Mouse (Mus musculus): ENCODE measurements around the gene Cenpl. TPM values are rescaled to one million over a fixed set of nuclear protein-coding genes. Genes with fewer than 3 reads are reported as not detected.

The Cenpl gene
- polyA plus RNA-seq, 1 experiment, result 4.5 TPM

DNA sequence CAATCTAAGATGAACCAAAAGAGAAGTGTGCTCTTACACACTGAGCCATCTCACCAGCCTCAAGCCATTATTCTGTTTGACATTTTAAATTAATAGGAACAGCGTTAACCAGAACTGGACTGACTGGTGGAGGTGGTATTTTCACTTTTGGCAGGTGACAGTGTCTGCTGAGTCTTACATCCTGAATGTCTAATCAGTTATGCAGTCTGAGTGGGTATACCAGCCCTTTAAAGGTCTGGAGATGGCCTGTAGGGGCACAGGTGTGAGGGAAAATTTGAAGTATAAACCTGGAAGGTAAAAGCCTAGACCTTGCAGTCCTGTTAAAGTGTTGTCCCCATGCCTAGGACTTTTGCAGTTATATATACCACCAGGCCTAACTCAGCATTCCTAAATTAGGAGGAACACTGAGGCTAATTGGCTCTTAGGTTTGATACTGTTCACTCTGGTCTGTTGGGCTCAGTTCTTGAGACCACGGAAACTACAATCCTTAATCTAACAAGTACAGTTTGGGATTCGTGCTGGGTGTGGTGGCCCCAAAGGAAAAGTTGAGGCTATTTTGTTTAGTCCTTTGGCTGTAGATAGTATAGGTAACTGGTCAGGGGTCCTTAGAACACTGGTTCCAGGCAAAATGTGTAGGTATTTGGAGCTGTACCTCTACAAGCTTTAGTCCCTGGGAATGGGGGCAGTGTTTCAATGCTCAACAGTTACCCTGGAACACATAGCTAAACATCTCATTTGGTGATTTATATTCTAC, 31.4 kb upstream of the Cenpl start:
- H3K36me3 ChIP-seq (ENCODE audit: control insufficient read depth, insufficient read depth), result peaks cover 33% of the 10 kb centered on the region

DNA sequence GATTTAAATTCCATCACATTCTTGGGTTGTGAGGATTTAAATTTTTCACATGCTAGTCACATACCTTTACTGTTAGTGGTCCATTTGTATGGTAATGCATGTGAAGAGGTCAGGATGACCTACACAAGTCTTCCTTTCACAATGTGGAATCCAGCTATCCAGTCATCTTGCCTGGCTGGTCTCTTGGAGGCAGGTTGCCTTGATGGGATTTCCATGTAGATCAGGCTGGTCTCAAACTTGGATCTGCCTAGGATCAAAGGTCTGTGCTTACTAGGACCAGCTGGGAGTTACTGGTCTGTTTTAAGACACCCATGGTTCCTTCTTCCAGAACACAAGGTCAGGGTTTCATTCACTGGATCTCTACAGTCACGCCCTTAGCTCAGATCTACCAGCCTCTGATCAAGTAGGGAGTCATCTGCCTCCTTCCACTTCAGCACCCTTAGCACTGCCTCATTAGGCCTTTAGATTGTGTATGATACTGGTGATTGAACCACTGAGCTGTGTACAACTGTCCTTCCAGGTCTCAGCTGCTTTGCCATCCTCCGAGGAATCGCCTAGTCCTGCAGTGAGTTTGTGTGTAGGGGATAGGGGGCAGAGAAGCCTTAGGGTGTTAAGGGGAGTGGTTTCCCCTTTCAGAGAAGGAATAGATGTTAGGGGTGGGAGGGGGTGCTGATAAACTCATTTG, 30.6 kb upstream of the Cenpl start:
- no peak overlapping the region for H3ac ChIP-seq (ENCODE audit: control insufficient read depth, insufficient read length)
- peaks cover 22% of the 10 kb centered on the region for H3K79me2 ChIP-seq (ENCODE audit: control insufficient read depth, insufficient read depth)
- H3K4me3 ChIP-seq, result no peak overlapping the region
- H3K27me3 ChIP-seq (ENCODE audit: control insufficient read depth, insufficient read depth, insufficient read length), result no peaks in the 10 kb centered on the region
- peaks cover 33% of the 10 kb centered on the region for H3K36me3 ChIP-seq (ENCODE audit: control insufficient read depth, insufficient read depth)
- H3K4me2 ChIP-seq (ENCODE audit: low read depth), result no peak overlapping the region
- peak; percentile 78 for TF ChIP-seq POLR2AphosphoS2 (IDR thresholded peaks at IDR 0.05; ENCODE audit: insufficient read length, low read depth)
- TF ChIP-seq POLR2A (IDR thresholded peaks at IDR 0.05; ENCODE audit: insufficient read length, low read depth), result peak; percentile 37
- no peak for TF ChIP-seq TCF3 (IDR thresholded peaks at IDR 0.05; ENCODE audit: insufficient read length, low read depth)

More for the DNA sequence above, 31.4 kb upstream of the Cenpl start:
- no peak overlapping the region for H3K4me3 ChIP-seq
- TF ChIP-seq SRF (IDR thresholded peaks at IDR 0.05; ENCODE audit: control insufficient read depth, insufficient read length, low read depth), result no peak
- TF ChIP-seq TCF3 (IDR thresholded peaks at IDR 0.05; ENCODE audit: insufficient read length, low read depth), result no peak
- TF ChIP-seq E2F4 (IDR thresholded peaks at IDR 0.05; ENCODE audit: insufficient read depth), result no peak
- TF ChIP-seq USF1 (IDR thresholded peaks at IDR 0.05; ENCODE audit: low read depth), result no peak
- TF ChIP-seq MYOD1 (IDR thresholded peaks at IDR 0.05; ENCODE audit: control insufficient read depth in 1 of 3, insufficient read length in 2 of 3, low read depth in 2 of 3), result no peak
- TF ChIP-seq MYOG (IDR thresholded peaks at IDR 0.05; ENCODE audit: control insufficient read depth in 1 of 3, insufficient read depth in 1 of 3, insufficient read length in 2 of 3, low read depth in 2 of 3), result no peak
- H3K27me3 ChIP-seq (ENCODE audit: control insufficient read depth, insufficient read depth, insufficient read length), result no peaks in the 10 kb centered on the region
- no peak overlapping the region for H3ac ChIP-seq (ENCODE audit: control insufficient read depth, insufficient read length)
- no peak overlapping the region for H3K4me2 ChIP-seq (ENCODE audit: low read depth)
- H3K79me2 ChIP-seq (ENCODE audit: control insufficient read depth, insufficient read depth), result peaks cover 22% of the 10 kb centered on the region

DNA sequence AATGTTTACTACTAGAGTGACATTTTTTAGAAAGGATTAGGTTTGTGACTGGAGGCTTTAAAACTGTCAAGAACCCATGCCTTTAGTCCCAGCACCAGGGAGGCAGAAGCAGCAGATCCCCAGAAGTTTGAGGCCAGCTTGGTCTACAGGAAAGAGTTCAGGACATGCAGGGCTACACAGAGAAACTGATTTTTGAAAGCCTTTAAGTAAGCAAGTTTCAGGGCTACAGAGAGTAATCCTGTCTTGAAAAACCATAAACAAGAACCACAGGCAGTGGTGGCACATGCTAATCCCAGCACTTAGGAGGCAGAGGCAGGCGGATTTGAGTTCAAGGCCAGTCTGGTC, 30.1 kb upstream of the Cenpl start:
- Histone ChIP-seq H3K4me3 (no peak overlapping the region), H3K79me2 (ENCODE audit: control insufficient read depth, insufficient read depth) (peaks cover 18% of the 10 kb centered on the region), H3ac (ENCODE audit: control insufficient read depth, insufficient read length) (no peak overlapping the region), H3K36me3 (ENCODE audit: control insufficient read depth, insufficient read depth) (peaks cover 33% of the 10 kb centered on the region), H3K4me2 (ENCODE audit: low read depth) (no peak overlapping the region), H3K27me3 (ENCODE audit: control insufficient read depth, insufficient read depth, insufficient read length) (no peaks in the 10 kb centered on the region)
- TF ChIP-seq E2F4 (IDR thresholded peaks at IDR 0.05; ENCODE audit: insufficient read depth) (no peak), POLR2AphosphoS2 (IDR thresholded peaks at IDR 0.05; ENCODE audit: insufficient read length, low read depth) (peak; percentile 41)

GRCm38 (mm10) chr1:161040855-161041254, 29.7 kb upstream of the Cenpl start:
- no peak for TF ChIP-seq SRF (IDR thresholded peaks at IDR 0.05; ENCODE audit: control insufficient read depth, insufficient read length, low read depth)
- peak; percentile 53 for TF ChIP-seq POLR2AphosphoS2 (IDR thresholded peaks at IDR 0.05; ENCODE audit: insufficient read length, low read depth)
- peaks cover 13% of the 10 kb centered on the region for H3K79me2 ChIP-seq (ENCODE audit: control insufficient read depth, insufficient read depth)
- H3ac ChIP-seq (ENCODE audit: control insufficient read depth, insufficient read length), result no peak overlapping the region
- H3K4me3 ChIP-seq, result no peak overlapping the region
- no peaks in the 10 kb centered on the region for H3K27me3 ChIP-seq (ENCODE audit: control insufficient read depth, insufficient read depth, insufficient read length)
- H3K36me3 ChIP-seq (ENCODE audit: control insufficient read depth, insufficient read depth), result peaks cover 30% of the 10 kb centered on the region
- no peak overlapping the region for H3K4me2 ChIP-seq (ENCODE audit: low read depth)

GRCm38 (mm10) chr1:161041261-161042020, 29.1 kb upstream of the Cenpl start:
- H3K79me2 ChIP-seq (ENCODE audit: control insufficient read depth, insufficient read depth), result peaks cover 8% of the 10 kb centered on the region
- H3K4me3 ChIP-seq, result no peak overlapping the region
- no peak overlapping the region for H3K4me2 ChIP-seq (ENCODE audit: low read depth)
- TF ChIP-seq SRF (IDR thresholded peaks at IDR 0.05; ENCODE audit: control insufficient read depth, insufficient read length, low read depth) (no peak), E2F4 (IDR thresholded peaks at IDR 0.05; ENCODE audit: insufficient read depth) (no peak), TCF3 (IDR thresholded peaks at IDR 0.05; ENCODE audit: insufficient read length, low read depth) (no peak), MAX (IDR thresholded peaks at IDR 0.05; ENCODE audit: low read depth) (no peak), POLR2A (IDR thresholded peaks at IDR 0.05; ENCODE audit: insufficient read length, low read depth) (no peak), CEBPB (IDR thresholded peaks at IDR 0.05; ENCODE audit: insufficient read depth, poor library complexity, severe bottlenecking) (no peak), USF1 (IDR thresholded peaks at IDR 0.05; ENCODE audit: low read depth) (no peak), MYOG (IDR thresholded peaks at IDR 0.05; ENCODE audit: control insufficient read depth in 1 of 3, insufficient read depth in 1 of 3, insufficient read length in 2 of 3, low read depth in 2 of 3) (no peak), MYOD1 (IDR thresholded peaks at IDR 0.05; ENCODE audit: control insufficient read depth in 1 of 3, insufficient read length in 2 of 3, low read depth in 2 of 3) (no peak), TCF12 (IDR thresholded peaks at IDR 0.05; ENCODE audit: insufficient read depth, poor library complexity, severe bottlenecking) (no peak), POLR2AphosphoS2 (IDR thresholded peaks at IDR 0.05; ENCODE audit: insufficient read length, low read depth) (no peak), REST (IDR thresholded peaks at IDR 0.05; ENCODE audit: insufficient read depth, insufficient read length) (no peak)
- H3ac ChIP-seq (ENCODE audit: control insufficient read depth, insufficient read length), result no peak overlapping the region
- H3K27me3 ChIP-seq (ENCODE audit: control insufficient read depth, insufficient read depth, insufficient read length), result no peaks in the 10 kb centered on the region
- peaks cover 24% of the 10 kb centered on the region for H3K36me3 ChIP-seq (ENCODE audit: control insufficient read depth, insufficient read depth)
